Mouse (Mus musculus): Measurements from ENCODE around the gene Card19.

Gene Card19

DNA sequence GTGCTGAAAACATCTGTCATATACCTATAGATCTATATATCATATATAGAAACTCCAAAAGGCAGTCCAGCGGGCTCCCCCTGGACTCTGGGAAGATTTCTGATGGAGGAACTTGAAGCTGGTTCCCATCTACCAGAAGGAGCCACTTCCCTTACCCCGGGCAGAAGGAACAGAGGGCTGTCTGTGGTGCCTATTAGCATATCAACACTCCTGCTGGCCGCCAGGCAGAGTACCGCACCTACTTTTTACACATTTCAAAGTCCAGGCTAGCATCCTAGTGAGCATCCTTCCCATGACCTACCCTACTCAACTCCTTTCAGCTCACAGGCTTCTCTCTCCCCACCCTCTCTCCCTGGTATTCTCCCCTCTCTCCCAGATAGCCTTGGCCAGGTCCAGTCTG is 9.8 kb upstream of the Card19 start:
- DNase-seq (ENCODE audit: low spot score), result no peak

DNA sequence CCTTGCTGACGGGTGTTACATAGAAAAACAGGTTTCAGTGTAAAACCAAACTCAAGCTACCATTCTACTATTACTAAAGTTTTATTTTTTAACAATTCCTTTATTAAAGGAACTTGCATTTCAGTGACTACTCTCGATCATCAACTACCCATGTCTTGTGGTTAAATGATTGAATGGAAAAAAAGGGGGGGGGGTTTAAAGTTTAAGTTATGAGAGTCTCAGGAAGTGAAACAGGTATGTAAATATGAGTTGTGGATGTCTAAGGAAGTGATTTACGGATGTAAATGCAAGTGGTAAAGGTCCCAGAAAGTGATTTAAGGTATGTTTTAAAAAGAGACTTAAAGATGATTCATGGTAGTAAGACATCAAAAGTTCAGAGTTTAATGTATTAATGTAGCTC is 9.3 kb upstream of the Card19 start:
- DNase-seq (ENCODE audit: low spot score), result no peak

DNA sequence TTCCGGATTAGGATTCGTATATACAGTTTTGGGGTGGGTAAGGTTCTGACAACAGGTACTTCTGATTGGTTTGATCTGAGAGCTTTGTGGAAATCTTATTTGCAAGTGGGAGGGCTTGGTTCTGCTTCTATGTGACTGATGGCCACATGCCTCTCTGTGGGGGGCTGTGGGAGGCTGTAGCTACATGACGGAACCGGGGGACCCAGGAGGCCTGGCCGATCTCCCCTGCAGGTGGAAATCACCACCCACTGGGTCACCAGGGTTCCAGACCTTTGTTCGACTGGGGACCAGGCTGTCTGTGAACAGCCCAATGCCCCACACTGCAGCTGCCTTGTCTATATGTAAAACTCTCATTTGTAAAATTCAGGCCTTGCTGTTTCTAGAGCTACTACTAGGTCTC is 8.9 kb upstream of the Card19 start:
- no peak for DNase-seq (ENCODE audit: low spot score)

DNA sequence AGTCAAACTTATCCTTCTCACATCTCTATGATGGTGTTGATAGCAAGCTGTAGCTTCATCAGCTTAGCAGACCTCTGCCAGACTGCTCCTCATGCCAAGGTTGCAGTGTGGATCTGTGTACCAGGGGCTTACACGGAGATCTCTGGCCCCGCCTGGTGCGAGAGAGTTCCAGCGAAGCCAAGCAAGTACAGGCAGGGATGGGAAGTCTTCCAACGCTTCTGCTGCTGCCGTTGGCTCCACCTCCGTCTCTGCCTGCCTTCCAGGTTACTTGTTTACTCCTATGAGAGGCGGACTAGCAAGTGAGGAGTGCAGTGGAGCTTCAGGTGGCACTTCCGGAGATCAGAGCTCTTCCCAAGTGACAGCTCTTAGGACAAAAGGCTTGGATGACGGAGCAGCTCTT is 8.5 kb upstream of the Card19 start:
- no peak for DNase-seq (ENCODE audit: low spot score)

DNA sequence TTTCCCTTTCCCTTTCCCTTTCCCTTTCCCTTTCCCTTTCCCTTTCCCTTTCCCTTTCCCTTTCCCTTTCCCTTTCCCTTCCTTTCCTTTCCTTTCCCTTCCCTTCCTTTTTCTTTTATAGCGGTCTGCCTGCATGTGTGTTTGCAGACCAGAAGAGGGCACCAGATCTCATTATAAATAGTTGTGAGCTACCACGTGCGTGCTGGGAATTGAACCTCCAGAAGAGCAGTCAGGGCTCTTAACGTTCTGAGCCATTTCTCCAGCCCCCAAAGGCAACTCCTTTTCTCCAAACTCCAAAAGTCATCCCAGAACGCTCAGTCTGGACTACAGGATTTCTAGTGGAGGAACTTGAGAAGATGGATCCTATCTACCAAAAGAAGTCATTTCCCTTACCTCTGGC is 5.1 kb upstream of the Card19 start:
- no peak for DNase-seq (ENCODE audit: low spot score)

DNA sequence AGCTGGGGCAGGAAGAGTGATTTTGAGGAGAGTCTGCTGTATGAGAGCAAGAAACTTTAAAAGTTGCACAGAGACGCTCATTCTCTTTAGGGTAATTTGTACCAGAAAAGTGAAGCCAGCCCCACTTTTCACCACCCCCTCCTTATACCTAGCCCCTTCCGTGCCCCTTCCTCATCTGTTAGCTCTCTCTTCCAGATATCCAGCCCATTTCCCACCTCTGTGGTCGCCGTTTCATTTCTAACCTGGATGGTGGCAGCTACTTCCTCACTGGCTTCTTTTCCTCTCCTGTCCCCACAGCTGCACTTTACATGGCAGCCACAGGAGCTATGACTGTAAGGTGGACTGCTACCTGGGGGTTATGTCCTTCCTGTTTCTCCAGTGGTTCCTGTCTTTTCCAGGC is 3.5 kb upstream of the Card19 start:
- DNase-seq (ENCODE audit: low spot score), result no peak

DNA sequence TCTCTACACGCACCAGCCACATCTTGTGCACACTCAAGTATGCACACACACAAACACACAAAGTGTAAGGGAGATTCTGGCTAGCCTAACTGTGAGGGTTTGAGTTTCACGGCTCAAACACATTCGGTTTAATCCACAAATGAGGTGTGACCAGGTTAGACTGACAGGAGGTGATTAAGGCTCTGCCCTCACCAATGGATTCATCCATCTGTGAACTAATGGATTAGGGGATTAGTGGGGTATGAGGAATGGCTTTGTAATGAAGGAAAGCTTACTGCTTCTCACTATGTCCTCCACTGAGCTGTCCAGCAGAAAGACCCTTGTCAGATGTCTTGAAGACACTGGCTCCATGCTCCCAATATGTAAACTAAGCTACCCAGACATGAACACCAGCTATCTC is 2.8 kb upstream of the Card19 start:
- no peak for DNase-seq (ENCODE audit: low spot score)

DNA sequence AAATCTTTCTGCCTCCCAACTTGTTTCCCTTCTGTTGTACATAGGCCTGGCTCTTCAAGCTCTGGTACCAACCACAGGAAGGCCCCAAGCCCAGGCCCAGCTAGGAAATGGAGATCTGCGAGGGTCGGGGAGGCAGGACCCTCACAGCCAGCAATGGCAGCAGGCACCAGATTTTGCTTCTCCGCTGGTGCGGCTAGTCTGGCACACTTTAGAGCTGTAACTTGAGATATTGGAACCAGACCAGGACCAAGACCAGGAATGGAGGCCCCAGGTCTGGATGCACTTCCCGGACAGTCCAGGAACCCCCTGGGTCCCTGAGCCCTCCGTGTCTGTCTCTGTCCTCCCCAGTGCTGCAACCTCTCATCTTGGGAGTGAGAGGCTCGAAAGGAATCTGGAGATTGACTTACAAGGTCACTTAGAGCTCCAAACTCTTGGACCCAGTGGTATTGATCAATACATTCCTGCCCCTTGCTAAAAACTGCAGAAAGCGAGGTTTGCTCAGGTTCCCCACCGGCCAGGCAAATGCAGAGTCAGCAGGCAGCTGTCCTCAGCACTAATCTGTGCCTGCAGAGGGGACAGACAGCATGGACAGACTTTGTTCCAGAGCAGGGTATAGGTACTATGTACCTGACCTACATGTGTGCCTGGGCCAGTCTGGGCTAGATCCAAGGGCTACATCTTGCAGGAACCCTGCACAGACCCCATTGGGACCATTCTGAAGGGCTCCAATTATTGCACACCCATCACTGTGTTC is 1.1 kb upstream of the Card19 start:
- no peak for DNase-seq (ENCODE audit: low spot score)

DNA sequence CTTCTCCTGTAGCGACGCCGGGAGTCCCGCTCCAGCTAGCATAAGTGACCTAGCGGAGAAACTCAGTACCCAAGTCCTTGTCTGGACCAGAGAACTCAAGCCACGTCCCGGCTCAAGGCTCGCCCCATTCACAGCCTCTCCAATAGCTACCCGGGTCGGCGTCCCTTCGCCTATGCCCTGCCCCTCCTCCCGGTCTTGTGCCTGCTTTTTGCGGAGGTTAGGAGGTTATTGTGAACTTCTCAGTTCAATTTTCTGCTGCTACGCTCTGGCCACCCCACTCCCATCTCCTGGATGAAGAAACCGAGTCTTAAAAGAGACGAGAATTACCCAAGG is 349 bp upstream of the Card19 start:
- no peak for DNase-seq (ENCODE audit: low spot score)

DNA sequence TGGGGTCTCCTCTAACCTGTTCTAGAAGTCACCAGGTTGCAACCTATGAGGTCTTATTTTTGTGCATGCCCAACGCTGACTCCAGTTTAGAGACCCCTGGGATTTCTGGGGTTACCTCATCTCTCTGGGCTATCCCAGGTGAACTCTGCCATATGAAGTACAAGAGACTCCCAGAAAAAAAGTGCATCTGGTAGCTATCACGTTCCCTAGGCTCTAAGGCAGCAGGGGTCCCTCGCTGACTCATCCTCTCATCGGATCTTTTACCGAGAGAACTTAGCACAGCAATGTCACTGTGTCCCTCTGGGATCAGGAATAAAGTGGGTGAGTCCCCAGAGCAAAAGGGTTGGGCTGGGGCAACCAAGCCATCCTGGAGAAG is 721 bp downstream of the Card19 start:
- no peak for DNase-seq (ENCODE audit: low spot score)

DNA sequence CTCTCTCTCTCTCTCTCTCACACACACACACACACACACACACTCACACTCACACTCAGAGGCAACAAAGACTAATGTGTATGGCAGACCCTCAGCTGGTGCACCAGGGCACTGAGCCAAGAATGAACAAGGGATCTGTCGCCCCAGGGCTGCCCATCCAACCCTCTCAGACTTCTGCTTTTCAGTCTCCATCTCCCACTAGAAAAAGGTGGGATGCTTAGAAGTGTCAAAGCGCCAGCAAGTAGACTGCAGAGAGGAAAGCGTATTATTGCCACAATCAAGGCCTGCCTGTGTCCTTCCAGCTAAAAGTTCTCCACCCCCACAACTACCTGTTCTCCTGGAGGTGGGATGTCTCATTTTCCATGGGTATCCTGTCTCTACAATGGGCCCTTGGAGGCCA is 1.4 kb downstream of the Card19 start:
- DNase-seq (ENCODE audit: low spot score), result no peak

DNA sequence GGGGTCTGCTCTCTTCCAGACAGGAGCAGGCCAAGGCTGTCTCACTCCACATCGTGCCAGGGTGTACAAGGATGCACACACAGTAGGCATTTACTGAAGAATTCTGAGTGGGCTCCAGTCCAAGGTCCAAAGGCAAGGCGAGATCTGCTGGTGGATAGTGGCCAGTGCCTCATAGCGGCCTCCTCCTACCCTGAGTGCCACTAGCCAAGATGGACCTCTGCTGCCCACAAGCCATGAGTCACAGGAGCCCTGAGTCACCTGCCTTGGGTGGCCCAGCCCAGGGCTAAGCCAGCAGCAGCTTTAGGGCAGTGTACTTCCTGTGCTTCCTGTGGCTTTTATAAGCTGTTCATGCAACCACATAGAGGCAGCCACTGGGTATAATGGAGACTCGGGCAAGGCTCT is 2.3 kb downstream of the Card19 start:
- peak; percentile 48 for DNase-seq (ENCODE audit: low spot score)

DNA sequence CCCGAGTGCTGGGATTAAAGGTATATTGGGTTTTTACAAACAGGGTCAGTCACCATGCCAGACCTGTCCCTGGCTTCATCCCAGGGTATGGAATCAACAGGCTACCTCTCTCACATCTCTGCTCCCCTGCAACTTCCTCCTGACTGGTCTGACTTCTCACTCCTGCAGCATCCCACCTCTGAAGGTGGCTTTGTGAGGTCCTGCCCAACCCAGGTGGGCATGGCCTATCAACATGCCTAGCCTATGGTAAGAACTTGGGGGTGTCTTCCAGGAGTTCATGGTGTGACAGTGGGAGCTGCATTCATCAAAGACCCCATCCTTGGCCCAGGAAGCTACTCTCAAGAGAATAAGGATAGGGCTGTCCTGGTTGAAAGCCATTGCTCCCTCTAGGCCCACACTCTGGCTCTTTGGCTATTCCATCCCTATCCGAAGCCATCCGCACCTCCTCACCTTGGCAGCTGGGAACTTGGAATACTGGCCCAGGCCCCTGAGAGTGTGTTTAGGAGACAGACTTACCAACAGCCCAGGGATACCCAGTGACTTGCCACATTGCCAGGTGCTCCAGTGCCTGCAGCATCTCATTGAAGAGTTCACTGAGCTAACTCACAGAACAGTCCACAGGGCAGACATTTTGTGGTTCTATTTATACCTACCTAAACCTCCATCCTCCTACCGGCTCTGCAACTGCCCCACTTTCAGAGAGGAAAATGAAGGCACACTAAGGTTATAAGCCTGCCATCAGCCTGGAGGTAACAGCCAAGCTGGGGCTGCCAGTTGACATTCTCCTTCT is 2.9 kb downstream of the Card19 start:
- no peak for DNase-seq (ENCODE audit: low spot score)

DNA sequence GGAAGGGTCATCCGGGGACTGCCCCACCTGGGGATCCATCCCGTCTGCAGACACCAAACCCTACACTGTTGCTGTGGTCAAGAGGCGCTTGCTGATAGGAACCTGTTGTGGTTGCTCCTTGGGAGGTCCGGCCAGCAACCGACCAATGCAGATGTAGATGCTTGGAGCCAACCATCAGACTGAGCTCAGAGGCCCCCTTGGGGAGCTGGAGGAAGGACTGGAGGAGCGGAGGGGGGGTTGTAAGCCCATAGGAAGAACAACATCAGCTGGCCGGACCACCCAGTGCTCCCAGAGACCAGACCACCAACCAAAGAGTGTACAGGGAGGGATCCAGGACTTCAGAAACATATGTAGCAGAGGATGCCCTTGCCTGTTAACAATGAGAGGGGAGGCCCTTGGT is 6.5 kb downstream of the Card19 start:
- DNase-seq (ENCODE audit: low spot score), result no peak

DNA sequence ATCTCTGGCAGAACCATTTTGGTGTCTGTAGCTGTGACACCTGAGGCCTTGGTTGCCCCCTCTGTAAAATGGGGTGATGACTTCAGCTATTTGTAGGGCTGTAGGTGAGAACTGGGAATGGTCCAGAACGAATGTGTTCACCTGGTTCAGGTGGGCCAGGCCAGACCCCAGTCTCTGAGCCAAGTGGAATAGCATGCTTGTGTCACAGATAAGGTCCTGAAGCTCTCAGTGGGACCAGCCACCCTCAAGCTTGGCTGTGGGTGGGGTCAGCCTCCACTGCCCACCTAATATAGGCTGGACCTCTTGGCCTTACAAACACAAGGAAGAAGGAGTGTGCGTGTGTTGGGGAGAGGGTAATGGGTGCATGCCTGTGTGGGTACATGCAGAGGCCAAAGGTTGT is 9.5 kb downstream of the Card19 start:
- no peak for DNase-seq (ENCODE audit: low spot score)

DNA sequence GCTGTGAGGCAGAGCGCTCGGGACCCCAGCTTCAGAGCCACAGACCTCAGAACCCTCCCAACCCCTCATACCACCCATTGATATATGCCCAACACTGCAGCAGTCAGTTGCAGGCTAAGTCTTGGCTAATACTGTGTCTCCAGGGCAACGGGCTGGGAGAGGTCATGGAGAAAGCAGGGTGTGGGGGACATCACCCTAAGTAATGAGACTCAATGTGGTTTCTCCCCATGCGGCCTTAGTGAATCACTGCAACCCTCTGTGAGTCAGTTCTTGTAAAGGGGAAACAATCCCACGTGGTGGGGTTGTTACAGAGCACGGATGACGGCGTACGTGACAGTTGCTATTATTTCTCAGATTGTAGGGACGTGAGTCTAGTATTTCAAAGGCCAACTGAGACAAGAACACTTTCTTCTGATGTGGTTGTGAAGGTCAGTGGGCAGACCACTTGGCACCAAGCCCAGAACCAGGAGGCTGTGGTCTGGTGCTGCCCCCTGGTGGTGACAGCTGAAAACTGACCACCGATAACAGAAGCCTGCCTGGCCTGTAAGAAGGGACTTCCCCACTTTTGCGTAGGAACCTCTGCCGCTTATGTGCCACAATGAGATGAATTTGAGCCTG is 10.3 kb downstream of the Card19 start:
- peak; percentile 87 for DNase-seq (ENCODE audit: low spot score)

DNA sequence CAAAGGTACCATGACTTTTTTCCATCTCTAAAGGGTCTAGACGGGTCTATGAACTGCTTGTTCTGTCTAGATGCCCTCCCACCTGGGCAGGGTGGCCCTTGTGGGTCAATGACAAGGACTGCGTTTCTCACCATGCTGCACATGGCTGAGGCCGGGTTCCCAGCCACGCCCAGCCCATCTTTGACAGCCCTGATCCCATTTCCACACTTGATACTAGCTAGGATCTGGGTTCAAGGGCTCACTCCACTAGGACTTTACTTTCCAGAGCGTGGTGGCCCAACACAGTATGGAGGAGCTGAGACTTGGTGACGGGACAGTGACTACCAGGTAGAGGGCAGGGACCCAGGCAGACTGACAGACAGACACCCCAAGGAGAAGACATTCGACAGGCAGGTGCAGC is 13.3 kb downstream of the Card19 start:
- DNase-seq (ENCODE audit: low spot score), result no peak

DNA sequence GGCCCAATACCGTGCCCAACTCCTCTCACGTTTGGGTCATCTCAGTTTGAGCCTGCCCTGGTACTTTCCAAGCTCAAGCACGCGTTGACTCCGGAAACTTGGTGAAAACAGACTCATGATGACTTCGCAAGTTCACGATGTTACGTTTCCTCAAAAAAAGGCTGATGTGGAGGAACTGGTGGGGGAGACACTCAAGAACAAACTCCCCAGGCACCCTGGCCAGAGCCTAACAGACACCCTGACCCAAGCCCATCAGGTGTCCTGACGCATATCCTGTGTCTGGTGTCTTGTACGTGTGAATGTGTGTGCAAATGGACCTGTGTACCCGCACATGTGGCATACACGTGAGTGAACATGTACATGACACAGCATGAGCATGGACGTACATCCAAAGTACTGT is 15.1 kb downstream of the Card19 start:
- DNase-seq (ENCODE audit: low spot score), result no peak

DNA sequence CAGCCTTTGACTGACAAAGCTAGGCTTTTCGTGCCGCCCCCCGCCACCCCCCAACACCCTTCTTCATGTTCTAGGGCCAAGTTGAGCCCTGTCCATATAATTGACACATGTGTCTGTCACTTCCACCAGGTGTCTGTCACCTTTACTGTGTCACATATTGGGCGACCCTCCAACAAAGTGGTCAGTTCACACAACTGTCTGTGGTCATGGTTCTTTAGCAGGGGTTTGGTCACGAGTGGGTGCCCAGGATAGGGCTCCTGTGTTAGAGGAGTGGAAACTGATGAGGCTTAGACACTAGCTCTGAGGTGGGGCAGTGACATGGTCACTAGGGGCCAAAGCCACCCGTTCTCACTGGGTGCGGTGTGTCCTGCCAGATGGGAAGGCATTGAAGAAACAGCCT is 15.9 kb downstream of the Card19 start:
- DNase-seq (ENCODE audit: low spot score), result no peak

DNA sequence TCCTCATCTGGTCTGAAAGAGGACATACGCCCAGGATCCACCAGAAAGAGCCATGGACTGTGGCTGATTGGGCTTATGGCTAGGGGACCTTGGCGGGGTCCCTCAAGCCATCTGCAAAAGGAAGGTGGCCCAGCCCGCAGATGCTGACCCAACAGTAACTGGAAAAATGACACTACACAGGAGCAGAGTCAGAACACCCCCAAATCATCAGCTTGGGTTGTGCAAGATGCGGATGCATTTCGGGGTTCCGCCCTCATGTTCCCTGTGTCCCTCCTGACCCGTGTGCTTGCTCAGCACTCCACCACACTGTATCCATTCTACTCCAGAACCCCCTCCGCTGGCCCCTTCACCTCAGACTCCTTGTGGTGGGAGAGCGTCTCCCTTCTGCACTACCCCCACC is 17.1 kb downstream of the Card19 start:
- no peak for DNase-seq (ENCODE audit: low spot score)

DNA sequence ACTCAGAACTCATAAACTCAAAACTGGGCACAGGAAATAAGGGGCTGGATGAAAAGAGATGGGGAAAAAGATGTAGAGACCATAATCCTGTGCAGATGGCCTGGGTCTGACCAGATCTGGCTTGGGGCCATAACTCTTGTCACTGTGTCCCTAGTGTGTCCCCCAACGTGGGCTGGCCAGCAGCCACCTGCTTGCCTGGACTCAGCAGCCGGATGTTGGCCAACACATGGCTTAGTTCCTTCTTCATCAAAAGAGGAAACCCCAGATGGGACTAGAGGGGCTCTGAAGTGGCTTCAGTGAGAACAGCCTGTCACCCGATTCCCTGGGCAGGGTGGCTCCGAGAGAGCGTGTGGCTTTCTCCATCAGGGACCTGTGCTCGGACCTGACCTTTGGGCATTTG is 19.1 kb downstream of the Card19 start:
- DNase-seq (ENCODE audit: low spot score), result no peak

DNA sequence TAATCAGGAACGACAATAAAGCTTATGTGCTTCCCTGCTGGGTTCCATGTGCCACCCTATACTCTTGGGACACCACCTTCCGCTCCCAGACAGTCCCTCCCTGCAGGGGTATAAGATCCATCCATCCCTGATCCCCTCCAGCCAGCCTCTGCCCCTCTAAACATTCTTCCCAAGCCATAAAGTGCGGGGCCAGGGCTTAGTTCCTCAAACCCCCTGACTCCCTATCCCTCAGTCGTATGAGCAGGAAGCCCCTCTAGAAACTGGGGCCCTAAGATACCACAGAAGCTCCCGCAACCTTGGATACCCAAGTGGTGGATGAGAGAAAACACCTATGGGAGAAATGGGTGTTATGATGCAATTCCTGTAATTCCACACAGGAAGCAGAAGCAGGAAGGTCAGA is 19.6 kb downstream of the Card19 start:
- DNase-seq (ENCODE audit: low spot score), result no peak

DNA sequence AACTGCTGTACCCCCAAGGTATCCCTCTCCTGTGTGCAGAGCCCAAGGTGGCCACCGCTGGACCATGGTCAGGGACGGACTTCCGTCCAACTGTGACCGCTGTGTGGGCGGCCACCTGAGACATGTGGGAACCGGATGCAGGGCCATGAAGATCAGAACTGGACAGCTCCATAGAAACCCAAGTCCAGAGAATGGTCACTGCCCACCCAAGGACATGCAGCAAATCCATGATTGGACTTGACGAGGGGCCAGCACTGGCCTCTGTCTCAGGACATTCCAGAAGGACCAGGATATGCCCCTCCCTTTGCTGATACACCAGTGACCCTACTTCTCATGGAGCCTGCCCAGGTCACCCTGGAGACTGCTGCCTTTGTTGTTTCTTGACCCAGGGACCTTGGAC is 20.2 kb downstream of the Card19 start:
- DNase-seq (ENCODE audit: low spot score), result no peak

DNA sequence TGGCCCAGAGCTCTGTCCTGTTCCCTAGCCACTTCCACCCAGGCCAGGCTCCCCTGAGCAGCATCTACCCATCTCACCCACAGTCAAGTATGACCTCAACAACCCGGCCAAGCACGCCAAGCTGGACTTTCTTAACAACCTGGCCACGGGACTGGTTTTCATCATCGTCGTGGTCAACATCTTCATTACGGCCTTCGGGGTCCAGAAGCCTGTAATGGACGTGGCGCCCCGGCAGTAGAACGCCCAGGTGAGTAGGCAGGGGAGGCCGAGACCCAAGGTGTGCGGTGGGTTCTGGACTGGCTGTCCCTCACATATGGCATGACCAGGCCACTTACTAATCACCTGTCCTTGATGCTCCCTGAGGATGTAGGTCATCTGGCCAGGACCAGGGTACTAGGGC is 21.0 kb downstream of the Card19 start:
- no peak for DNase-seq (ENCODE audit: low spot score)

All from ovary, postnatal 36 days (tissue).